Mouse (Mus musculus): ENCODE data around the gene Tmem25. TPM values are rescaled to one million over a fixed set of nuclear protein-coding genes. Genes with fewer than 3 reads are reported as not detected.

Tmem25 gene
- polyA plus RNA-seq (2012; rRNA removed) = 3.6 and 4.9 TPM in 2 replicates
- 1.3 and 1.9 TPM in 2 replicates for polyA plus RNA-seq (2014; fragmentation: Nextera tagmentation; extraction: Ambion mirVana)

- Histone ChIP-seq H3K27me3 (ENCODE audit: control insufficient read depth, insufficient read depth, low read length) (peaks cover 22% of the 10 kb centered on the region), H3K4me3 (ENCODE audit: insufficient read depth in 1 of 2, low read depth in 2 of 2, low read length in 2 of 2) (peak within 1 kb of the TSS; percentile 60 to 63), H3K4me1 (replicated peaks; ENCODE audit: control insufficient read depth in 2 of 2, insufficient read depth in 2 of 2, low read length in 1 of 2) (peaks cover 0 to 8% of the 10 kb centered on the region in 2 experiments; a peak in 3 of 4 replicates), H3K36me3 (replicated peaks; ENCODE audit: control insufficient read depth, insufficient read depth, low read depth) (no peaks in the 10 kb centered on the region), H3K9ac (replicated peaks) (peak within 1 kb of the TSS; percentile 52; the same call in 1 of the 2 replicates), H3K9me3 (ENCODE audit: control insufficient read depth, low read length) (no peaks in the 10 kb centered on the region), H3K27ac (no peak within 1 kb of the TSS), H3K4me2 (ENCODE audit: low read depth) (peak within 1 kb of the TSS; percentile 91)
- TF ChIP-seq CTCF (IDR thresholded peaks at IDR 0.05; ENCODE audit: low read depth) (no peak), EP300 (IDR thresholded peaks at IDR 0.05; ENCODE audit: low read depth) (no peak)
- peak; percentile 47 to 58 (median 54) for DNase-seq (ENCODE audit: low read depth in 3 of 3, low spot score in 3 of 3)
- peak; percentile 89 for ATAC-seq (ENCODE audit: insufficient read depth)
- under 1% methylated on average over 75 of the region's 75 CpGs for WGBS (ENCODE audit: insufficient replicate concordance)
Observed at GRCm38 (mm10) chr9:44799102-44799957, at the start of gene Tmem25. TSS of gene Tmem25 (minus strand) at chr9:44799307.

- Histone ChIP-seq H3K4me3 (ENCODE audit: insufficient read depth in 1 of 2, low read depth in 2 of 2, low read length in 2 of 2) (no peak overlapping the region), H3K9ac (replicated peaks) (no peak overlapping the region), H3K27ac (no peak overlapping the region), H3K9me3 (ENCODE audit: control insufficient read depth, low read length) (no peaks in the 10 kb centered on the region), H3K4me1 (replicated peaks; ENCODE audit: control insufficient read depth in 2 of 2, insufficient read depth in 2 of 2, low read length in 1 of 2) (no peaks in the 10 kb centered on the region), H3K4me2 (ENCODE audit: low read depth) (no peak overlapping the region), H3K36me3 (replicated peaks; ENCODE audit: control insufficient read depth, insufficient read depth, low read depth) (peaks cover 46% of the 10 kb centered on the region), H3K27me3 (ENCODE audit: control insufficient read depth, insufficient read depth, low read length) (no peaks in the 10 kb centered on the region)
- ATAC-seq (ENCODE audit: insufficient read depth) (no peak), DNase-seq (ENCODE audit: low read depth in 3 of 3, low spot score in 3 of 3) (no peak)
- TF ChIP-seq CTCF (IDR thresholded peaks at IDR 0.05; ENCODE audit: low read depth) (no peak), EP300 (IDR thresholded peaks at IDR 0.05; ENCODE audit: low read depth) (no peak)
- 89% methylated on average over 6 of the region's 6 CpGs for WGBS (ENCODE audit: insufficient replicate concordance)
Observed at GRCm38 (mm10) chr9:44847446-44847845, 48.3 kb upstream of the Tmem25 start.

- Histone ChIP-seq H3K36me3 (replicated peaks; ENCODE audit: control insufficient read depth, insufficient read depth, low read depth) (peaks cover 49% of the 10 kb centered on the region), H3K4me2 (ENCODE audit: low read depth) (no peak overlapping the region)
- DNase-seq (ENCODE audit: low read depth in 3 of 3, low spot score in 3 of 3) = no peak
Observed at GRCm38 (mm10) chr9:44841241-44841640, 42.1 kb upstream of the Tmem25 start.

GRCm38 (mm10) chr9:44836439-44836838, 37.3 kb upstream of the Tmem25 start:
- no peak overlapping the region for H3K4me2 ChIP-seq (ENCODE audit: low read depth)
- no peaks in the 10 kb centered on the region for H3K27me3 ChIP-seq (ENCODE audit: control insufficient read depth, insufficient read depth, low read length)
- no peak for ATAC-seq (ENCODE audit: insufficient read depth)
- H3K4me3 ChIP-seq (ENCODE audit: insufficient read depth in 1 of 2, low read depth in 2 of 2, low read length in 2 of 2) = no peak overlapping the region
- no peak overlapping the region for H3K9ac ChIP-seq (replicated peaks)
- H3K36me3 ChIP-seq (replicated peaks; ENCODE audit: control insufficient read depth, insufficient read depth, low read depth) = peaks cover 37% of the 10 kb centered on the region
- TF ChIP-seq CTCF (IDR thresholded peaks at IDR 0.05; ENCODE audit: low read depth) (peak; percentile 84), EP300 (IDR thresholded peaks at IDR 0.05; ENCODE audit: low read depth) (no peak)
- peak; percentile 44 to 52 (median 45) for DNase-seq (ENCODE audit: low read depth in 3 of 3, low spot score in 3 of 3)
- H3K9me3 ChIP-seq (ENCODE audit: control insufficient read depth, low read length) = no peaks in the 10 kb centered on the region
- H3K4me1 ChIP-seq (replicated peaks; ENCODE audit: control insufficient read depth in 2 of 2, insufficient read depth in 2 of 2, low read length in 1 of 2) = no peaks in the 10 kb centered on the region
- H3K27ac ChIP-seq = no peak overlapping the region
- 42% methylated on average over 7 of the region's 7 CpGs for WGBS (ENCODE audit: insufficient replicate concordance)

More at GRCm38 (mm10) chr9:44841241-44841640, 42.1 kb upstream of the Tmem25 start:
- ATAC-seq (ENCODE audit: insufficient read depth) = no peak
- Histone ChIP-seq H3K27ac (no peak overlapping the region), H3K4me3 (ENCODE audit: insufficient read depth in 1 of 2, low read depth in 2 of 2, low read length in 2 of 2) (no peak overlapping the region), H3K27me3 (ENCODE audit: control insufficient read depth, insufficient read depth, low read length) (no peaks in the 10 kb centered on the region), H3K9me3 (ENCODE audit: control insufficient read depth, low read length) (no peaks in the 10 kb centered on the region), H3K9ac (replicated peaks) (no peak overlapping the region), H3K4me1 (replicated peaks; ENCODE audit: control insufficient read depth in 2 of 2, insufficient read depth in 2 of 2, low read length in 1 of 2) (no peaks in the 10 kb centered on the region)
- WGBS (ENCODE audit: insufficient replicate concordance) = 77% methylated on average over 10 of the region's 10 CpGs
- peak; percentile 68 for TF ChIP-seq CTCF (IDR thresholded peaks at IDR 0.05; ENCODE audit: low read depth)
- TF ChIP-seq EP300 (IDR thresholded peaks at IDR 0.05; ENCODE audit: low read depth) = no peak

GRCm38 (mm10) chr9:44832356-44832755, 33.2 kb upstream of the Tmem25 start:
- ATAC-seq (ENCODE audit: insufficient read depth) (no peak), DNase-seq (ENCODE audit: low read depth in 3 of 3, low spot score in 3 of 3) (no peak)
- H3K9me3 ChIP-seq (ENCODE audit: control insufficient read depth, low read length) = no peaks in the 10 kb centered on the region
- peaks cover 36% of the 10 kb centered on the region for H3K36me3 ChIP-seq (replicated peaks; ENCODE audit: control insufficient read depth, insufficient read depth, low read depth)
- H3K27me3 ChIP-seq (ENCODE audit: control insufficient read depth, insufficient read depth, low read length) = no peaks in the 10 kb centered on the region
- H3K27ac ChIP-seq = no peak overlapping the region
- H3K9ac ChIP-seq (replicated peaks) = no peak overlapping the region
- no peaks in the 10 kb centered on the region for H3K4me1 ChIP-seq (replicated peaks; ENCODE audit: control insufficient read depth in 2 of 2, insufficient read depth in 2 of 2, low read length in 1 of 2)
- 85% methylated on average over 4 of the region's 4 CpGs for WGBS (ENCODE audit: insufficient replicate concordance)
- H3K4me3 ChIP-seq (ENCODE audit: insufficient read depth in 1 of 2, low read depth in 2 of 2, low read length in 2 of 2) = no peak overlapping the region
- H3K4me2 ChIP-seq (ENCODE audit: low read depth) = no peak overlapping the region
- TF ChIP-seq EP300 (IDR thresholded peaks at IDR 0.05; ENCODE audit: low read depth) (no peak), CTCF (IDR thresholded peaks at IDR 0.05; ENCODE audit: low read depth) (no peak)

All from liver, embryonic 14.5 days (tissue).